Mouse (Mus musculus): ENCODE measurements around the gene Ret.
A peak's percentile ranks its signal among the peaks of the same experiment; 100 is the strongest.

Ret gene

DNA sequence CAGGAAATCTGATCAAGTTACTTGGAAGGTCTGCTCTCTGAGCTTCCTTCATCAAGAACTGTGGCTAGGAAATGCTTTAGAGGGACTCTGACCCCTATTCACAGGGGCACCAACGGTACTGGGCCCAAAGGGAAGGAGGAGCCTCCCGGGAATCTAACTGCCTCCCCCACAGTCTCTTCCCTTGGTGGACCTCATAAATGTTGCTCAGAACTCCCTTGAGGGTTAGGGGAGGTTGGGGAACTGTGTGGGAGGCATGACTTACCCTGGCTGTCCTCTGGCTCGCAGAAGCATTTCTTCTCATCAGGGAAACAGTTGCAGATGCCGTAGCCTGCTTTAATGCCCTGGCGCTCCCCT lies 23.6 kb downstream of the Ret start:
- DNase-seq (ENCODE audit: low spot score) = no peak

DNA sequence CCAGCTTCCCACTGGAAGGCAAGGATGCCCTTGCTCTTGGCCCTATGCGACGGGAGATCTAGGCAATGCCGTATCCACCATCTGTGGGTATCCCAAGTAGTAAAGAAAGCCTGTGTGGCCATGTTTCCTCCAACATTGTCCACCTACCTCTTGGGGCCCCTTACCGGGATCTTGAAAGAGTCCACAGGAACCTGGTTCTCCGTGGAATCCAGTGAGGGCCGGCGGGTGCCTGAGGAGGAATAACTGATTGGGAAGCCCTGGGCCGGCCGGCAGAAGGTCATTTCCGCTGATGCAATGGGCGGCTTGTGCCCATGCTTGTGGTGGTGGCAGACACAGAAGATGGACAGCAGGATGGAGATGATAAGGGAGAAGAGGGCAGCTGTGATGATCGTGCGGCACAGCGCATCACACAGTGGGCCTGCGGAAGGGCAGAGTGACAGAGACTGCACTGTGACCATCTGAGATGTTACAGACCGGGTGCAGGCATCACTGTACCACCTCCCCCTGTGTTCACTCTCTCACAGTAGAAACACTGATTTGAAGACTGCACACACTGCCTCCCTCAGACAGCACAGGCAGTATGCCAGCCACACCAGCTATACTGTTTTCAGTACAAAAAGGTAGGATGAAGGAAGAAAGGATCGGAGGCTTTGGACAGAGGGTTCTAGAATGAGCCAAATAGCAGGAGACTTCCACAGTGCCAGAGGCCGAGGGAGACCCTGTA lies 24.1 kb downstream of the Ret start:
- no peak for DNase-seq (ENCODE audit: low spot score)

DNA sequence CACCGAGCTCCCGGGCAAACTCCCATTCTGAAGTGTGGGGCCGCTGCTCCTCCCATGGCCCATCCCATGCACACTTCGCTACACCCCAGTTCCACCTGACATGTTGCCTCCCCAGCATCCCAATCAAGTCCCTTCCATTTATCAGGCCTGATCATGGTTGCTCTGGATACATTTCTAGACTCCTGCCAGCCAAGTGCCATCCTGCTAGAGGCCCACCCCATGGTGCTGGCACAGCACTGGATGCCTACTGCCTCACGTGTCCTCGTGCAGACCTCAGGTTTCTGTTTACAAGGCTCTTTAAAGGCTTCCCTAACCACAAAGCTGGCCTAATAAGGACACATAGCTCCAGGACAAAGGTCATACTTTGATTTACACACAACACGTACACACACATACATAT lies 26.1 kb downstream of the Ret start:
- no peak for DNase-seq (ENCODE audit: low spot score)

DNA sequence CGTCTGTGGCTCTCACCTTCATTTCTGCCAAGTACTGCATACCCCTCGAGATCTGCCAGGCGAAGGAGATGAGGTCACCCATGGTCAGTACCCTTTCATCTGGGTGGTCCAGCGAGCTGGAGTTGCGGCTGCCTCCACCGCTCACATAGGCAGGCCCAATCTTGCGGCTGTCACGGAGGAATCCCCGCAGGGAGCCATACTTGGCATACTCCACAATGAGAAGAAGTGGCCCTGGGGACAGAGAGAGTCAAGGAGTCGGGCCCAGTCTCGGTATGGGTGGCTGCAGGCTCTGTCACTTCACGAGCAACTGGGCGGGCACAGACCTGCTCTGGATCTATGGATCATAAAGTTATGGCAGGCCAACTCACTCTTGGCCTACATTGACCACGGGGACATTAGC lies 29.4 kb downstream of the Ret start:
- no peak for DNase-seq (ENCODE audit: low spot score)

GRCm38 (mm10) chr6:118167013-118167412 lies 30.5 kb downstream of the Ret start:
- DNase-seq (ENCODE audit: low spot score) = no peak

DNA sequence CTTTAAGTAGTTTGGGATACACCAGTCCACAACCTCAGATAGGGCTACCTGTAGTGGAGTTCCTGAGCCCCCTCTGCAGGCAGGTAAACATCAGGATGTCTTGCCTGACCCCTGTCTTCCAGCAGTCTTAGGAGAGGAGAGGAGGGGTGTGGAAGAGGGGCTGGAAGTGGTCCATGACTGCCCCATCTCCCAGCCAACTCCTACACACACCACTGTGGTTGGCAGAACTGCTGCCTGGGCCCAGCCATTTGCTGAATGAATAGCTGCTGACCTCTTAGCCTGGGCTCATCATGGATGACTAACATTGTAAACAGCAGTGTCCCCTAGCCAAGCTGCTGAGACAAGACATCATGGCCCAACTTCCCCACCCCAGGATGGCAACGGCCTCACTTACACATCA lies 32.0 kb downstream of the Ret start:
- DNase-seq (ENCODE audit: low spot score) = no peak

GRCm38 (mm10) chr6:118164691-118165090 lies 32.8 kb downstream of the Ret start:
- DNase-seq (ENCODE audit: low spot score) = no peak

DNA sequence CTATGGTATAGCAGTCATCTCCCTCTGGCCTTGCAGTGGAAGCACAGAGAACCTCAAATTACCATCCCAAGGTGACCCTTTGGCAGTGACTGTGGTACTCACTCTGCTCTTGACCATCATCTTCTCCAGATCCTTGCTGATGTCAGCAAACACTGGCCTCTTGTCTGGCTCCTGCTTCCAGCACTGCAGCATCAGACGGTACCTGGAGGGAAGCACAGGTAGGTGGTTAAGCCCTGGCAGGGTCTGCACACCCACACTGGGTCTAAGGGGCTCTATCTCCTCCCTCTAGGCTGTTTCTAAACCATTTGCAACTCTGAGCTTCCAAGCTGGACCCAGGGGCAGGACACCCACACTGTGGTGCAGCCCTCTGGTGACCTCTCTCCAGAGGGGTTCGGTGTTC lies 34.4 kb downstream of the Ret start:
- DNase-seq (ENCODE audit: low spot score) = no peak

DNA sequence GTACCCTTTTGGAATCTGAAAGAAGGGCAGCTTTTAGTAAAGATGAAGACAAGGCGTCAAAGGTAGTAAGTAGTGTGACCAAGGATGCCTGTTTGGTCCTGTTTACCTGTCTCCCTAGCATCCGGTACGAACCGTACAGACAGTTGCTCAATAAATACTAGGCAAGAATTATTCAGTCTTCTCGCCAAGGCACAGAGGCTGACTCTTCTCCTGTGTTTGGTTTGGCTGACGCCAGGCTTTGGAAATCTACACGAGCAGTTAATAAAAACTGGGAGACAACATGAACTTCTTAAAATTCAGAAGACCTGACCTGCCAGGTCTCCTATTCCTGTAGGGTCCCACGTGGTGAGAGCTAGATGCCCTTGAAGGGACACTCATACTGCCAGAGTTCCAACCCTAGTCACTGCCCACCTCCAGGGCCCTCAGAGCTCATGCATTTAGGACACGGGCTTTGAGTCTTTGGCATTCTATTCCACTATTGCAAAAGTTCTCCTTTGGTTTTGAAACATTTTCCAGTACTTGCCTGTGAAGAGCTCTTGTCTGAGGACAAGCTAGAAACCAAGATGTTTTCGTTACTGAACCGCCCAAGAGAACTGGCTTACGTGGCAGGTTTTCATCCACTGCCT lies 34.9 kb downstream of the Ret start:
- no peak for DNase-seq (ENCODE audit: low spot score)

DNA sequence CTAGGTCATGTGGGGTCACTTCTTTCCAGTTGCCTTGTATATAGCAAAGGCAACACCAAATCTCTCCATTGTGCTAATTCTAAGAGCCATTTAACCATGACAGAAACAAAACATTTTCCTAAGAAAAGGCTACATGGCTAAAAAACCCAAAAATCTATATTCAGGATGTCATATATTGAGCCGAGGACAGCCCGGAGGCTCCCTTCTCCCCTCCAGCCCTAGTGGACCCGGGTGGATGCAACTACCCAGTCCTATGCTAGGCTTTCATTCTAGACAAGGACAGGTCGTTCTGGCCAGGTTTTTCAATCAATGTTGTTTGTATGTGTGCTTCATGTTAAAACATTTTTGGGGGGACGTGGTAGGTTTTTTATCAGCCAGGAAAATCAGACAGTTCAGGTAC lies 44.4 kb downstream of the Ret start:
- no peak for DNase-seq (ENCODE audit: low spot score)

DNA sequence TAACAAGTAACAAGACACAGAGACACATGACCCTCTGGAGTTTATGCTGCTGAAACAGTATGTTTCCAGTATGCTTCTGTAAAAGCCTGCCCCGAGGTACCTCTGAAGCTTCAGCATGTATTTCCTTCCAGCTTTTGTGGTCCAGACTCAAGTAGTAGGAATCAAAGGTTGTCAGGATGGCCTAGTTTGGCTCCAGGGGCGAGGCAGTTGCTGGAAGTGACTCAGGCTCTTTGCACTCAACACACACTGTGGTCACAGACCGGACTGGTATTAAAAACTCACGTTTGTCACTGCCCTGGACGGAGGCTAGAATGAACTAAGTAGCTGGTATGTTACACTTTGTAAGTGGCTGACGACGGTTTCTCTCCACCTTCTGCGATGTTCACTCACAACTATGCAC lies 46.5 kb downstream of the Ret start:
- no peak for DNase-seq (ENCODE audit: low spot score)

GRCm38 (mm10) chr6:118150538-118150937 lies 47.0 kb downstream of the Ret start:
- no peak for DNase-seq (ENCODE audit: low spot score)

DNA sequence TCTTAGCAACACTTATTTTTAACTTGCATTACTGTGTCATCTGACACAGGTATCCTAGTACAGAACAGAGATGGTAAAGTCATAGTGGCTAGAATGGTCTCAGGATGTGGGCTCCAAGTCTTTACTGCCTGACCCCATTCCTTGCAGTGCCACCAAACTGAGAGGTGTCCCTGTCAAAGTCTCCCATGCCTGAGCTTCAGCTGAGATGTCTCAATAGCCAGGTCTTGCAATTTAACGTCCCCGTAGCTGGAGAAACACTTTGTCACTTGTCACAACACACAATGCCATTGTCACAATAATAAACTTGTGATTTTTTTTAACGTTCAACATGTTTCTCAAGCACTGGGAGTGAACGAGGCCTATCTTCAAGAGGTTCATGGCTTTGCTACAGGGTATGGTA lies 47.4 kb downstream of the Ret start:
- DNase-seq (ENCODE audit: low spot score) = no peak

GRCm38 (mm10) chr6:118140961-118141360 lies 56.6 kb downstream of the Ret start:
- DNase-seq (ENCODE audit: low spot score) = no peak

DNA sequence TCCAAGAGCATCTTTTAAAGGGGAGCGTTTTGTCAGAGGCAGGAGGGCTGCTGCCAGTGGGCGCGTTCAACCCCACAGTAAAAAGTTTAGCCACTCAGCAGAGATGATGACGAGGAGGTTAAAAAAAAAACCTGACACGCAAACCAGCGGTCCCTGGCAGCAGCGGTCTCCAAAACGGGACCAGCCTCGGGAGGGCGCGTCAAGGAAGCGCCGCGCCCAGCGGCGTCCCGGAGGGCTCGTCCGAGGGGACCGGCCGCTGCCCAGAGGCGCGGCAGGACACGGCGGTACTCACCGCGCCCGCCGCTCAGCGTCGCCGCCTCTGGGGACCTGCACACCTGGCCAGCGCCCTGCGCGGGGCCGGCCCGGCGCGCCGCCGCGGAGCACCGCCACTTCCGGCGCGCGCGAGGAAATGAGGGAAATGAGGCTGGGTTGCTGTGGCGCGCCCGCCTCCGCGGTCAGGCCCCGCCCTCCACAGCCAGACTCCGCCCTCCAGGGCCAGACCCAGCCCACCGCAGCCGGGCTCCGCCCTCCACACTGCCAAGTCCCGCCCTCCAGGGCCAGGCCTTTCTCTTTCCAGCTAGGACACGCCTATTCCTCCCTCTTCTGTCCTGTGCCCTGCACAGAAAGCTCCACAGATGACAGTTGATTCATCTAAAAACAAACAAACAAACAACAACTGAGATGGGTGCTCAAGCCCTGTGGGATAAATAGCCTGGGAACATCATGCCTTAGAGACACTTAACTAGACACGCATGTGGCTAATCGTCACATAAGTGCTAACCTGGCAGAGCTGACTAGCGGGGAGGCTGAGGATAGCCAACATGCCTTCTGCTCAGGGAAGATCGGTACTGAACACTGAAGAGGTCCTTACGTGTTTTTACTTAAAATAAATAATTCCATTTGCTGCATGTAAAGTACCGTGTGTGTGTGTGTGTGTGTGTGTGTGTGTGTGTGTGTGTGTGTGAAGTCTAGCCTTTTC lies 58.5 kb downstream of the Ret start, which contains the start of gene Csgalnact2:
Csgalnact2 (minus strand) TSS at position 410 of the 979 bp plus-strand sequence.
- peak; percentile 86 for DNase-seq (ENCODE audit: low spot score)

GRCm38 (mm10) chr6:118137148-118137547 lies 60.4 kb downstream of the Ret start:
- no peak for DNase-seq (ENCODE audit: low spot score)

DNA sequence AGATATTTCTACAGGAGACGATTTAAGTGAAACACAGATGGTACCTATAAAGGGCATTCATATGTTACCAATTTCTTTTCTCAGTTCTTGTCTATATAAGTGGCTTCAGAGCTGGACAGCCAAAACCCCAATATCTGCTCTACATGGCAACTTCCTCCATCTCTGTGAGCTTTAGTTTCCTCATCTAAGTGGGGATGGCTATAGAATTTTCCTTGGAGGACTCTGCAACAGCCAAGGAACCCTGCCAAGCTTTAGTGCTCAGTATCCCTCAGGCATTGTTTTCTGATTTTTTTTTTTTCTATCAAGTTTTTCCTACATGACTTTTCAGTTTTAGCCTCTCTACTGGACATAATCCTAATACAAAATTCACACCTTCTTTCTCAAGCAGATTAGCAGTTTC lies 63.1 kb downstream of the Ret start:
- no peak for DNase-seq (ENCODE audit: low spot score)

DNA sequence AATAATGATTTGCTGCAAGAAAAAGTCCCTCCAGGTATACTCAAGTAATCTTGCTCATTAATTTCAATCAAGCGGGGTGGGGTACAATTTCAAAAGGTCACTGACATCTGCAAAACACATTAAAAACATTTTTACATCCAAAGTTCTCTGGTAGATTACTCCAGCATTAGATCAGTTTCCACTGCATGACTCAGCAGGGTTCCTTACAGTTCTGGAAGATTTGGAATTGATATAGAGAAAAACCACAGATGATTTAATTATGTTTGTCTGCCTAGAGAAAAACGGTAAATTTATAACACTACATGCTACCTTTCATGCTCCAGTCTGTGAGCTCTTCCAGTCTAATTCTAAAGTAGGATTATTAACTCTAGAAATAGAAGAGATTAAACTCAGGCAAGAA lies 67.5 kb downstream of the Ret start:
- no peak for DNase-seq (ENCODE audit: low spot score)

DNA sequence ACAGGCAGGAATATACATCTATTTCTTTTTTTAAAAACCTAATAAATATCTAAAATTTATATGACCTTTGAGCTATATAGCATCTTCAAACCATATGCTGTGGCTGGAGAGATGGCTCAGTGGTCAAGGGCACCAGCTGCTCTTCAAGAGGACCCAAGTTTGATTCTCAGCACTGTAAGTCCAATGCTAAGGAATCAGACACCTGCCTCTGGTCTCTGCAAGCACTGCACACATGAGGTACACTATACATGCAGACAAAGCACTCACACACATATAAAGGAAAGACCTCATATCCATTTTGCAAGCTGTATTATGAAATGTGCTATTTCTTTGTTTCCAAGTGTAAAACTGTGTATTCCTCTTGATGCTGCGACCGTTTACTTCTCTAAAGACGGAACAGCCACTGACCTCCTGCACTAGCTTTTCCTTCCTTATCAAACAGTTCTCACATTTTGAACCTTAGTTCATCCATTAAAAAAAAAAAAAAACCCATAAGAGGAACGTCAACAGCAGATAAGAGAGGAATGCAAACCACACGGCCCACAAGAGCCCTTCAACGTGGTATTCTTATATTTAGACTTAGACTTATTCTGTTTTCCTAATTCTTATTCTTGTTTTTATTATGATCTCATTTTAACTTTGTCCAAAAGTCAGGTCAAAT lies 69.6 kb downstream of the Ret start:
- no peak for DNase-seq (ENCODE audit: low spot score)

- DNase-seq (ENCODE audit: low spot score) = no peak
These were observed 70.3 kb downstream of the Ret start for GRCm38 (mm10) chr6:118127198-118127597.

DNA sequence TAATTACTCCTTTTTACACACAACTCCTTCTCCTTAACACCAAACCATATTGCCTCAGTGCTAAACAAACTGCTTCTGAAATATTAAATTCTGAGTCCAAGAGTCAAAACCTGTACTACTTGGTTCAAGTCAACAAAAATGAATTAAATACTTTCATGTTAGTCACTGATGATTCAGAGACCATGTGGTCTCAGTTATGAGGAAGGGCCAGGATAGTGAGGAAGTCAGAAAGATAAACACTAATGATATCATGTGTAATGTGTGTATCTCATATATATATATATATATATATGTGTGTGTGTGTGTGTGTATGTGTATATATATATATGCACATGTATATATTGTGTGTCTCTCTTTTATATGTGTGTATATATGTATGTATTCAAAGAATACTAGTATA lies 70.9 kb downstream of the Ret start:
- no peak for DNase-seq (ENCODE audit: low spot score)

DNA sequence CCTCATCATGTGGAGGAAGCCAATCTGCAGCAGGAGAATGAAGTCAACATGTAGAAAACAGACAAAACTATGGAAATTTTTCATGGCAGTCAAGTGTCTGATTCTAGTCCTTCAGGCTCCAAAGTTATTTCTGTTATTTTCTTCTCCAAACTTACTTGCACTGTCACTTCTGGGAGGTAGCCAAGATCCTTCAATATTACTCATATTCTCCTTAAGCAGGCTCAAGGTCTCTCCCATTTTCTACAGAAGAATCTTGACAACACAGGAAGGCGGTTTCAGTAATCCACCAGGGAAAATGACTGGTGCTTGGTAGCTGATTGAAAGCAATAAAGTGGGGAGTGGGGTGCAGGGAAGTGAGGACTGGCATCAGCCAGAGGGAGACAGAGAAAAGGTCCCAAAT lies 74.8 kb downstream of the Ret start:
- DNase-seq (ENCODE audit: low spot score) = no peak

Data from ovary, adult 18-20 months (tissue).